Mouse (Mus musculus): ENCODE measurements around the gene Cep112.
"Not testable (repeated sequence)": the region's sequence is repeated elsewhere in the genome, so short reads cannot be mapped to it uniquely, and the experiment has no call there.

Cep112 gene

DNA sequence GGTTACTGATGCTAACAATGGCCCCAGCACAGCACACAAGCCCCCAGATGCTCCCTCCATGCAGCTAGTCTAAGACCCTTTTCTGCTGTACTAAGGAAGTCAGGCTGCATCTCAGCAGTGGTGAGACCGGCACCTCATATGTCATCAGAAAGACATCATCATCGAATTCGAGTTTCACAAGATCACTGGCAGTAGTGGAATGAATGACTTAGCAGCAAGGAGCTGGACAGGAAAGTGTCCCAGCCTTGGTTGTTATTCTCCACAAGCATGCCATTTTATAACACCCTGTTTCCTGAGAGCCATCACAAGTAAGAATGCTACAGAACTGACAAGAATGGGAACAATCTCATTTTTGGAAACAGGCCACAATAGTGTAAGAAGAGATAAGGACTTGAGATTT, 381.0 kb downstream of the Cep112 start:
- no peak for DNase-seq

DNA sequence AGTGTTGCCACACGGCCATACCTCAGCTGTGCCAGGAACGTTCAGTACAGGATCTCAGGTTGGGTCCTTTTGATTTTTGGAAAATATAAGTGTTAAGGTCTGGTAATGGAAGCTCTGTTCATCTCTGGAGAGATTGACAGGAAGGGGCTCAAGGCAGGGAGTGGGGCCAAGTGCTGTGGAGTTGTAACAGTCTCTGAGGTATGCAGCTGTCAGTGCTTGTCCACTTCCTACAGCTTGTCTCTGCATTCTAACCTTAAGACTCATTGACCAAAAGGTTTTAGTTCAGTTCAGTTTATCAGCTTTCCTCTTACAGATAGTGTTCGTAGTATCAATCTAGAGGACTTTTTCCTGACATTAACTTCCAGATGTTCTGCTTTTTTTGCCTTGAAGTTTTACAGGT, 384.6 kb downstream of the Cep112 start:
- no peak for DNase-seq

DNA sequence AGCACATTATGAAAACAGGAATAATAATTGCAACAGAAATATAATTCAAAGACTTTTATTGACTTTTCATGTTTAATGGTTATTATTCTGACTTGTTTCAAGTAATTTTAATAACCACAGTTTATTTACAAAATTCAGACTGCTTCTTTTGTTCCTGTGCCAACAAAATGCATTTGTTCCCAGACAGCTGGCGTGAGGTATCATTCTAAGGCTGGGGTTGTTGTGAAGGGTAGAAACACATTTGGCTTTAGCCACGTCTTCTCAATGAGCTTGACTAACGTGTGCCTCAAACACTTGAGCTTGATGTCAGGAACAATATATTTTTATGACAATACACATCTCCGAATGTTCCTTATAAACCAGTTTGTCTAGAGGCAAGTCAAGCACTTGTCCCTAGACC, 396.8 kb downstream of the Cep112 start:
- DNase-seq = no peak

DNA sequence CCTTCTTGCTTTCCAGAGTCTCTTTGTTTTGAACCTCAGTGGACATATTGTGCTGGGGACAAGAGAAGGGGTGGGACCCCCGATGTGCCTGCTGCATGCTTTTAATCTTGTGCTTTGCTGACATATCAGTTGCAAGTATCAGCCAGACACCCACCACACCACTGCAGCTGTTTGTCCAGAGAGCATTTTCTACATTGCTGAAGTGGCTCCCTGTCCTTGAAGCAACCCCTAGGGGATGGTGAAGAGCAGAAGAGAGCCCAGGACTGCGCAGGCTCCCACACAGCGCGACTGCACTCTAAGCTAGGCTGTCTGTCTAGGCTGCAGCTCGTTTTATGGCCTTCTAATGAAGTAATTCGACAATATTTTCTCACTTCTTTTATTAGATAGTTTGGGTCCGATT, 397.3 kb downstream of the Cep112 start:
- no peak for DNase-seq

DNA sequence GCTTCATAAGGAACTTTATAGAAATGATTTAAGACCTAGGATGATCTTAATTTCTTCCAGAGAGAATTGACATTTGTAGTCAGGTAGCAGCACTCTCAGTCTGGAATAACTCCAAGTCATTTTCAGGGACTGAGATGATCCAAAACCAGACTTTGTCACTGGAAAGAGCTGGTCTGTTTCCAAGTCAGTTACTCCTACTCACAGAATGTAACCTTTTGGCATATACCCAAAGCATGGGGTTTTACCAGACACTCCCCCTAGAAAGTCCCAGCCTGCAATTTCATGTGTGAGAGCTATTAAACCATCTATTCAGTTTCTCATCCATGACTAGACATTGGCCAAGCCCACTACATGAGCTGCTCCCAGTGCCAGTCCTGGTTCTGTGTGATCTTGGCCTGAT, 402.3 kb downstream of the Cep112 start:
- DNase-seq = no peak

DNA sequence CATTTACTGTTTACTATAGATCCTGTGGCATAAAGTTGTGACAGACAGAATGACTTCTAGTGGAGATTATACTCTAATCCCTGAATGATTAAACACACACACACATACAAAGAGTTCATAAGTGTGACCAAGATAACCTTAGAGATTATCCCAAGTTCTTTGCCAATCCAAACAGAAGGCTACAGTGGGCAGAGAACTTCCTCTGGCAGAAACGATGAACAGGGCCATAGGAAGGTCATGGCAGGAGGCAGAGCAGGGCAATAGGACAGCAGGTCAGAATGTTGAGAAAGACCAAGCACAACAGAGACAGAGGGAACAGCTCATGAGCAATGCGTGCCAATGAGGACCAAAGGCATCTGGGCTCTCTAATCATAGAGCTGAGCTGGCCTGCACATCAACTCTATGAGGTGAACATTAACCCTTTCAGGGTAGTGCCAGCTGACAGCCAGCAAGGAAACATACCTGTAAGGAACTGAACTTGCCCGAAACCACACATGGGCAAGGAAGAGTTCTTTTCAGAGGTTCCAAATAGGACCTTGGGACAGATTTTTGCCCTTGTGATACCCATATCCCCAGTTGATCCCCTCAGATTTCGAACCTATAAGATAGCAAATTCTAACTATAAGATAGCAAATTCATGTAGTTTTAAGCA, 403.5 kb downstream of the Cep112 start:
- DNase-seq = no peak

DNA sequence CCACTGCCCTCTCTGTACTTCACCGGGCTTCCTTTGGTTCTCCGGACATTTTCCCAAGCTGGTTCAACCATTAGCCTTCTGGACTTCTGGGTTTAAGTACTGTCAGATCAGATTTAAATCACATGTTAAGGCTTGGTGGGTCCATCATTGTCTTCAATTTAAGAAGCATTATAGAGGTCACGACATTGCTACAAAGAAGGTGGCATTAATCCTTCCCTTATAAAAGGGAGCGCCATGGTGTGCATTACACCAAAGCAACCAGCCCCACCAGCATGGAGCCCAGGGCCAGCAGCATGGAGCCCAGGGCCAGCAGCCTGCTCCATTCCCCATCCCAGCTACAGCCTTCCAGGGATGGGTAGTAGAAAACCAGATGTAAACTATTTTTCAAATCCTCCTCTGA, 411.7 kb downstream of the Cep112 start:
- DNase-seq = no peak

DNA sequence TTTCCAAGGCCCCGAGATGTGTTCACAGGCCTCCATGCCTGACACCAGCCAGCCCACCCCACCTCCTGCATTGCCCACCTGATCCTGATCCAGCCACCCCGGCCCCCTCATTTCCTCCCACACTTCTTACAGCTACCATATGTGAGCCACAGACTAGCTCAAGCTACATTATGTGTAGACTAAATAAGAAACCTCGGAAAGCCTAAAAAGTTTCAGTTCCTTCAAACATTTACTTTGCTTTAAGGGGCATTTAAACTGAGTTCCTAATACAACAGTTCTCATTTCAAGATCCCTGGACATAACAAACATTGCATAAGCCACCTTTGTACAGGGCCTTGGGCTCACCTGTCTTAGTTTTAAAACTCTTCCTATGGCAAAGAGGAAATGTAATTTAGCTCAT, 415.2 kb downstream of the Cep112 start:
- no peak for DNase-seq

DNA sequence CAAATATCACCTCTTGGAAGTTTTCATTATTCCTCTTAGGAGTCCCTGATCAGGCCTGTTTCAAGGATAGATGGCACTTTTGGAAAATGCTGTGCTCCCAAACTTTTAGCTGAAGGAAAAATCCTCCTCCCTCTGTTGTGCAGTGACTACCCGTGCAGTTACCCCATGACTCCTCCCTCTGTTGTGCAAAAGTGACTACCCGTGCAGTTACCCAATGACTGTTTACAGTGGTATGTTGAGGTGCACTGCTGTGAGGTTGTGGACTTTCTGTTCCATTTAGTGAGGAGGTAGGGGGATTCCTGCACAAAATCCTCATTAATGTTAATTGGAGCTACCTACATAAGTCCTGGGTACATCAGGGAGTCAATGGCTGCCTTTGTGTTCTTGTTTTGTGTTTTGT, 417.8 kb downstream of the Cep112 start:
- DNase-seq = no peak

DNA sequence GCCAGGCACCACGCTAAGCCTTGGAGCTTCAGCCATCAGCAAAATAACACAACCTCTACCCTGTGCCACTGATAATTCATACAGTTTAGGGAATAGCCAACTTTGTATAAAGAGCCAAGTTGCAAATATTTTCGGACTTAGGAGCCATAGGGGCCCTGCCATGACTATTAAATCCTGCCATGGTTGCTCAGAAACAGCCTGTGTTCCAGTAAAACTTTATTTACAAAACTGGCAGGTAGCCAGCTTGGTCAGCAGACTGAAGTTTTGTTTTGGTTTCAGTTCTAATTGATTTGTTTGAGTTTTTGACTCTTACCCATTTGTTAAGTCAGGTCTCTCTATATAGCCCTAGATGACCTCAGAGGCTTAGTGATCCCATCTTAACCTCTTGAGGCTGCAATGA, 421.0 kb downstream of the Cep112 start:
- no peak for DNase-seq

DNA sequence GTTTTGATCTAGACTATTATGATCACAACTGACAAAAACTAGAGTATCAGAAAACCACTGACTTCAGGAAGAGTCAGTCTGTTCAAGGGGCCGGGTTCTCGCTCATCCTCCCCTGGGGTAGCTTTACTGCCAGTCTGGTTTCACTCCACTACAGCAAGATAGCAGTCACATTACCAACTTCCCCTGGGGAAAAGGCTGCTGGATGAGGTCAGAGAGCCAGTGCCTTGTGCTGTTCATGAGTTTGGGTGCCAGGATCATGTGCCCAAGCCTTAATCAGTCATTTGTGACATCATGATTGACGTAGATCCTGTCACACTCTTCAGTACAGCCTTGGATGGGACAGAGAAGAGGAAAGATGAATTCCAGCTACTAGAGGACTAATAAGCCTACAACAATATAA, 421.5 kb downstream of the Cep112 start:
- DNase-seq = no peak

DNA sequence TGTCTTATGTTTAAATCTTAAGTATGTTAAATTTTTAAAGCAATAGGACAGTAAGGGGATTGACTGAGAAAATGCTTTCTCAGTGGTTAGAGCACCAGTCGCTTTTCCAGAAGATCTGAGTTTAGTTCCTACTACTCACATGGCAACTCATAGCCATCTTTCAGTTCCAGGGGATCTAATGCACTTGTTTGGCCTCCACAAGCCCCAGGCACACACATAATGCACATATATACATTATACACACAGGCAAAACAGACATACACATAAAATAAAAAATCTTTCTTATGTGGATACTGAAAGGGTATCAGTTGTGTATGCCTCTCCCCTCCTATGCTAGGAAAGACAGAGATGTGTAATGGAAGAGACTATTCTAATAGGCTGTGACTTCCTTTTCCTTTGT, 426.8 kb downstream of the Cep112 start:
- no peak for DNase-seq

DNA sequence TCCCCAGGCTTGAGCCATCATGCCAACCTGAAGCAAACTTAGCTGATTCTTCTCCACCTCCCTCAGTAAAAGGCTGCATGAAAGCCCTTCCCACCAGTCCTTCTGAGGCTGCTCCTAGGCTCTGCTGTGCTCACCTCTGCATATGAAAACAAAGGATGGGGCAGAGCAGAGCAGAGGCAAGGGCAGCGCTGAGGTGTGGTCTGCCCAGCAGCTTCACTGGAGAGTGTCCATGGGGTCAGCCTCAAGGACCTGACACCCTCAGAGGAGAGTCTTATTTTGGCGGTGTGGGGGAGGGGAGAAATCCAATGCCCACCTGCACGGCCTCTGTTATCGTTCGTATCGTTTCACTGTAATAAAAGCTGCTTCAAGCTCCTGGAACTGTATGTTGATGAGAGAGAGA, 432.3 kb downstream of the Cep112 start:
- no peak for DNase-seq

DNA sequence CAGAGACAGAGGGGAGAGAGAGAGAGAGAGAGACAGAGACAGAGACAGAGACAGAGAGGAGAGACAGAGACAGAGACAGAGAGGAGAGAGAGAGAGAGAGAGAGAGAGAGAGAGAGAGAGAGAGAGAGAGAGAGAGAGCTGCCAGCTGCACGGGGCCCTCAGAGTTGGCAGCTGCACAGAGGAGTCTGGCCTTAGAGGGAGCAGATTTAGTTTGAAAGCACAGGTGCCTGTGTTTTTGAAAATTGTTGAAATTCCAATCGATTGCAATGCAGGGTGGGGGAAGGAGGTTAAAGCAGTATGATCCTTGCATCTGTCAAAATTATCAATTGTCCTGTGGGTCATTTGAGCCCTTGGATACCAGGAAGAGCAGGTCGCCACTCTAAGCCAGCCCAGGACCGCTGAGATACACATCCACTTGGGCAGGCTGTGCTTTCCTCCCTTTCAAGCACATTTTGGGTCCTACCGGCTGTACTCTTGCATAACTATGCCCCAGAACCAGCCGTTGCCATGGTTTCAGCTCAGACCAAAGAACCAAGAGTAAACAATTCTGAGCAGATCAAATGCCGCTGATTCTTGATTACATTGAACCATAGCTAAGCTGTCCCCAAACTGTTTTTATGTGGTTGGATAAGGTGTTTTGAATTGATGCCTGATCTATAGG, 432.8 kb downstream of the Cep112 start:
- no peak for DNase-seq

DNA sequence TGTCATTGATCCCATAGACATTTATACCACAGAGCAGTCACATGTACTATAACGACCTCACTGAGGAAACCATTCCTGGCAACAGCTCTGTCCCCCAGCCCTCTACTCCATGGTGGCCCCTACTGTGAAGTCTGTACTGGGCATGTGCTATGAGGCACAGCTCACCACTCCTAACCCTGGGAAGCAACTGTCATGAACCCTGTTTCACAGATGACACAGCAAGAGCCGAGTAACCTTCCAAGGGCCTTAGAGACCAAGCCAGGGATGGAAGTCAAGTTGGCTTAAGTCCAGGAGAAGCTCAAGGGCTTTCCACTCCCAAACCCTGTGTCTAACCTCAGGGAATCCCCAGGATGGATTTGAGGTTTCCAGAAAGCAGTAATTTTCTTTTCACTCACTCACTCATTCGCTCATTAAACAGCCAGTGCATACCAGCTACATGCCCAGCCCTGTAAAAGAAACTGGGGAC, 433.4 kb downstream of the Cep112 start:
- DNase-seq = no peak

DNA sequence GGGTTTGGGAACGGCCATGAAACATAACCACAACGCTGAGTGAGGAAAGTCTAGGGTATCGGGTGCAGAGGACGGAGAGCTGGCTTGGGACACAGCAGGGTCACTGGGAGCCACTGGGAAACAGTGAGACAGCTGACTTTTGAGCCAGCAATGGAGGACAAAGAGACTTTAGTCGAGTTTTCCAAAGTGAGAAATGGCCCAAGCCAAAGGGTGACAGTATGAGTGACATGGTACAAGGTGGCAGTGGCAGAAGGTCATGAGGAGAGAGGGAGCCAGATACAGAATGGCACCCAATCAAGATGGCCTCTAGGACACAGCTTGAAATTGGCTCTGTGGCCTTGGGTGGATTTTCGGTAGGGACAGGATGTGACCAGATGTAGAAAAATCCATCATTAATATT, 433.9 kb downstream of the Cep112 start:
- DNase-seq = no peak

DNA sequence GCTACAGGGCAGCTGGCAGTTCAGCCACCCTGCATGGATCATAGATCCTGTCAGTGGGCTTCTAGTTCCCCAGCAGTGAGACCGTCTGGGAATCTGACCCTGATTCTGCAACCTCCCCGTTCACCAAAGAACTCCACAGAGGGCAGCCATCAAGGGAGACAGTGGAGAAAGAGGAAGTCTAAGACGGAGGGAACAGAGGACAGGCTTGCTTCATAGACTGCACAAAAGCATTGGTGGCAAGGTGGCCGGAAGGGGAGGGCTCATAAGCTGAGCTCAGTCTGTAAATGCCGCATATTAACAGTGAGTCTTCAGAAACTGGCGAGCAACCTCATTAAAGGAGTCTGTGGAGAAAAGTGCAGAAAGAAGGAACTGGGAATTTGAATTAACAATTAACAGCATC, 437.4 kb downstream of the Cep112 start:
- DNase-seq = no peak

DNA sequence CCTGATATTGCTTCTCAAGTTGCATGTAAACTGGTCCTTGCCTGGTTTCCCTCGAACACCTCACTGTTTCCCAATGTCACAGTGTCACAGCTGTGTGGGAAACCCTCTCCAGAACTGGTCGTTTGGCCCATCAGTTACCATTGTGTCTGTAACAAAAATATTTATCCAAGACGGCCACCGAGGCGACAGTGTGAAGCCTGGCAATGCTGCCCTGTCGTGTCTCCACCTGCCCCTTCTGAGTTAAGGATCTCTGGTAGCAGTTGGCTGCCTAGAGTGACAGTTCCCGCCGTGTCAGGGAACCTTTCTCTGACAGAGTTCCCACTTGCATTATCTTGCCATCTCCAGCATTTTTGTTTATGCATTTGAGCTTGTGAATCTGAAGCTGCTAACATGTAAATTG, 440.8 kb downstream of the Cep112 start:
- no peak for DNase-seq

DNA sequence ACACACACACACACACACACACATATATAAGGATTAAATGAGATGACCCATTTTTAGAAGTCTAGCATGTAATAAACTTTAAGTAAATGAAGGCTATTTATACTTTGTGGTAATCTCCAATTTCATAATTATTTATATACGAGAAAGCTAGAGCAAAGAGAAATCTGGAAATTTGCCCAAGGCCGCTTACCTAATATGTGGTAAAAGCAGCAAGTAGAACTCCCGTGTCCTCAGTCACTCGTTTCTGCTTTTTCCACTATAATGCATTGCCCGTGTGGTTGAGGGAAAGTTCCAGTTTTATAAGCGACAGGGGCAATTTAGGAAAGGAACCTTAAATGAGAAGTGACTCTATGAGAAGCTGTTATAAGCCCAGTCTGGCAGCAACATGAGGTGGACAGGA, 442.5 kb downstream of the Cep112 start:
- no peak for DNase-seq

DNA sequence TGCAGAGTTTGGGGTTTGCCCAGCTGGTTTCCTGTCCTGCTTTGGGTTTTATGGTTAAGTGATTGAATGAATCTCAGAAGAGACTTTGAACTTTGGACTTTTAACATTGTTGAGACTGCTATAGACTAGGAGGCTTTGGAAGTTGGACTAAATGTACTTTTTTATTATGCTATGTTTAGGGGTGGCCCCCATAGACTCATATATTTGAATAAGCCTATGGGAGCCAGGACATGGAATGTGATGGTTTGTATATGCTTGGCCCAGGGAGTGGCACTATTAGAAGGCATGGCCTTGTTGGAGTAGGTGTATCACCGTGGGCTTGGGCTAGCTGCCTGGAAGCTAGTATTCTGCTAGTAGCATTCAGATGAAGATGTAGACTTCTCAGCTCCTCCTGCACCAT, 446.3 kb downstream of the Cep112 start:
- not testable (repeated sequence) for DNase-seq

DNA sequence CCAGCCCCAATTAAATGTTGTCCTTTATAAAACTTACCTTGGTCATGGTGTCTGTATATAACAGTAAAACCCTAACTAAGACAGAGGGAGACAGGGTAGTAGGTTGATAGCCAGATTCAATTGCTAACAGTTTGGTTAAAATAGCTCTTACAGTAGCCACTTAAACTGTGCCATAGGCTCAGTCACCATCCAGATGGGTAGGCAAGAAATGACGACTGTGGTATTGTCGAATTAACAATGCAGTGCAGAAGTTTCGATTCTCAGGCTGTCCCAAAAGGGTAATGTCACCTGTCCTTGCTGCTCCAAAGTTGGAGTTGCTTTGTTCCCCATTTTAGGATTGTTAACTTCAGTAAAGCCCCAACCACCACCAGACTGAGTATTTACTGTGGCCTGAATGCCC, 446.8 kb downstream of the Cep112 start:
- no peak for DNase-seq

DNA sequence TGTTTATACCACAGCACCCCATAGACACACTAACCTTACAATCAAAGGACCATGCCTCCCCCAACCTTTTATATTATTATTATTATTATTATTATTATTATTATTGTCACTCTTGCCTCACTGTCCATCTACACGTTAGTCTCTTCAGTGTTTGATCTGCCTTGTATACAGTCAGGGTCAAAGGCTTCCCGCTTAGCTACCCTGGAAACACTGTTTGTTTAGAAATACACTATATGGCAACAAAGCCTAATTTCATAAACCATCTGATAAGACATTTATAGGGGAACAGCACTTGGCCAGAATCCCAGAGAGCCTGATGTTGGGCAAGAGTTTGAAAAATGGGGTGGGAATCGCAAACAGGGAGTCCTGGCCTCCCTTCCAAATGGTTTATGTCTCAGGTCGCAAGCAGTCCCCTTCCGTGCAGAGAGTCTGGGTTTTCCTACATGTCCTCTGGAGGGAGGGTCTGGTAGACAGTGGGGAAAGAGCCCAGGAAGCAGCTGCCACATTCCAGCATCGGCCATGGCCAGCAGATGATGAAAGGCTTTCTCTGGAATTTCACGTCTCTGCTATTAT, 451.7 kb downstream of the Cep112 start:
- DNase-seq = no peak

DNA sequence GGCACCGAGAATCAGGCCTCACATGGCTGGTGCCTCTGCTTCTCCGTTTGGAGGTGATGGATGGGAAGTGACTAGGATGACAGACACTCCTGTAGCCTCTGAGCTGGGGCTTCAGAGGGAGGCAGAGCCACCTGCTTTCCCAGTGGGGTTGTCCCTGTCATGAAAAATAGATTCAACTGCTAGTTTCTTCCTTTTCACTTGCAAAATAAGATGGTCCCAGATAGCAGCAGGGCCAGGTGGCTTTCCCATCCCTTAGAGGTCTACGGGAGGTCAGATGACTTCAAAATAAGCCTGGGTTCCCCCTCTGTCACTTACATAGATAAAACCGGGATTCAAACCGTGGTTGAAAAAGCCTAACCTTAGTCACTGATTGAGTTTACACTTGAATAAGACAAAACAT, 452.5 kb downstream of the Cep112 start:
- DNase-seq = no peak

DNA sequence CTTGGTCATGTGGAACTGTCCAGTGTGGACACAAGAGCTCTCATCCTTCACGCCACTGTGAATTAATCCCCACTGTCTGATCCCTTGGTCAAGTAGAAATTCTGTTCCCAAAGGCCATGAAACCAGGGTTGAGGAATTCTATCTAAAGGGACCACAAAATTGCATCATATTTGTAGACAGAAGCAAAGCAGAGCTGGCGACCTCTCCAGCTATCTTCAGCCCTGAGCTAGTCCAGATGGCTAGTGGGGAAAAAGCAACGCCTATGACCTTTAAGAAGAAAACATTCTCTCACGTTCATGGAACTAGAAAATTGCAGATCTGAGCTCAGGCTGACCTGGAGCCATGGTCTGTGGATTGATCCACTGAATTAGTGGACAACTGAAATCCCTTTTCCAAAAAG, 455.6 kb downstream of the Cep112 start:
- DNase-seq = no peak

DNA sequence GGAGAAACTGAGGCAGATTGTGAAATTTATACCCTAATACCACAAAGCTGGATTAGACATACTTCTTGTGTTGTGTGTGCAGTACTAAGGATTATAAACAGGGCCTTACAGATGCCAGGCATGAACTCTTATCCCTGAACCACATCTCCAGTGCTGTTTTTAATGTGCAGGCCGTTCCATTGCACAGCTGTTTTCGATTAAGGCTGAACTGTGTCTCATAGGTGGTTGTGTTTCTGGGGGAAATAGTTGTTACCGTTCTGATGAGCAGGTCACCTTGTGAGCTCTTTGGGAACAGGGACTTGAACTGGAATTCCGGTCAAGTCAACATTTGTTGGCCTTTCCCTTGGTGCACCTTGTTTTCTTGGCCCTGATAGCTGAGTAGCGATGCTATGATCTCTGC, 456.7 kb downstream of the Cep112 start:
- no peak for DNase-seq

All from thymus, postnatal 14 days (tissue).